Mouse (Mus musculus) brain, embryonic 14.5 days (tissue): ENCODE measurements around the gene Pnck.

Source experiments
- CTCF ChIP-seq: fragments of 200-500 bp; IDR thresholded peaks from 2 replicates; pipeline ENCODE4 v1.5.1; 2012; ENCODE audit warnings: inconsistent platforms, mild to moderate bottlenecking, moderate library complexity, borderline replicate concordance; ENCODE audit not compliant: insufficient read depth, insufficient read length; ENCODE audit errors: extremely low read depth
- POLR2A ChIP-seq: fragments of 200-500 bp; IDR thresholded peaks from 2 replicates; pipeline ENCODE4 v1.6.1; 2012; ENCODE audit warnings: mild to moderate bottlenecking, inconsistent platforms, borderline replicate concordance; ENCODE audit not compliant: poor library complexity, insufficient read depth, insufficient read length, severe bottlenecking; ENCODE audit errors: extremely low read depth

- no peak for TF ChIP-seq CTCF
- no peak for TF ChIP-seq POLR2A
These were observed 1.5 kb downstream of the Pnck start for GRCm38 (mm10) chrX:73658391-73658790.
